Mouse (Mus musculus) neural tube, embryonic 10.5 days (tissue): ENCODE measurements at regions not wholly inside any gene's neighbourhood (a gene's known extent, or its start where the extent isn't known, plus 50 kb on each side); places are given as distances from the start of the nearest gene placed in this dataset.
A peak's percentile ranks its signal among the peaks of the same experiment; 100 is the strongest.
"Not testable (repeated sequence)": the region's sequence is repeated elsewhere in the genome, so short reads cannot be mapped to it uniquely, and the experiment has no call there.

Source experiments
- DNase-seq: peaks from one replicate; pipeline ENCODE4 v3.0.0-alpha.2; 2017; ENCODE audit warnings: low spot score; ENCODE audit errors: extremely low spot score

GRCm38 (mm10) chr7:58310096-58310495, 345.9 kb upstream of the Atp10a start:
- DNase-seq, result no peak

GRCm38 (mm10) chr7:58322381-58322780, 333.6 kb upstream of the Atp10a start:
- DNase-seq, result no peak

- DNase-seq, result no peak
These were observed 288.6 kb upstream of the Atp10a start for GRCm38 (mm10) chr7:58367384-58367783.

- DNase-seq, result no peak
These were observed 272.6 kb upstream of the Atp10a start for GRCm38 (mm10) chr7:58383401-58383800.

- DNase-seq, result no peak
These were observed 267.6 kb upstream of the Atp10a start for GRCm38 (mm10) chr7:58388326-58388725.

- no peak for DNase-seq
These were observed 263.4 kb upstream of the Atp10a start for GRCm38 (mm10) chr7:58392391-58393115.

GRCm38 (mm10) chr7:58397992-58398391, 258.0 kb upstream of the Atp10a start:
- peak; percentile 32 for DNase-seq

GRCm38 (mm10) chr7:58398558-58399144, 257.3 kb upstream of the Atp10a start:
- DNase-seq, result peak; percentile 21

GRCm38 (mm10) chr7:58399145-58399604, 256.8 kb upstream of the Atp10a start:
- peak; percentile 96 for DNase-seq

- DNase-seq, result peak; percentile 15
These were observed 256.3 kb upstream of the Atp10a start for GRCm38 (mm10) chr7:58399651-58400050.

- no peak for DNase-seq
These were observed 255.4 kb upstream of the Atp10a start for GRCm38 (mm10) chr7:58400594-58400993.

GRCm38 (mm10) chr7:58436888-58437625, 218.9 kb upstream of the Atp10a start:
- DNase-seq, result no peak

GRCm38 (mm10) chr7:58442535-58443184, 213.3 kb upstream of the Atp10a start:
- DNase-seq, result no peak

GRCm38 (mm10) chr7:58443297-58443696, 212.7 kb upstream of the Atp10a start:
- DNase-seq, result no peak

GRCm38 (mm10) chr7:58445781-58446180, 210.2 kb upstream of the Atp10a start:
- no peak for DNase-seq

- DNase-seq, result no peak
These were observed 209.7 kb upstream of the Atp10a start for GRCm38 (mm10) chr7:58446261-58446660.

GRCm38 (mm10) chr7:58448727-58449126, 207.2 kb upstream of the Atp10a start:
- DNase-seq, result no peak

- no peak for DNase-seq
These were observed 204.0 kb upstream of the Atp10a start for GRCm38 (mm10) chr7:58451981-58452380.

GRCm38 (mm10) chr7:58458146-58458545, 197.8 kb upstream of the Atp10a start:
- DNase-seq, result not testable (repeated sequence)

- no peak for DNase-seq
These were observed 195.0 kb upstream of the Atp10a start for GRCm38 (mm10) chr7:58460939-58461338.

- DNase-seq, result no peak
These were observed 182.8 kb upstream of the Atp10a start for GRCm38 (mm10) chr7:58473150-58473549.

- DNase-seq, result no peak
These were observed 180.8 kb upstream of the Atp10a start for GRCm38 (mm10) chr7:58475139-58475538.
